Mouse (Mus musculus): ENCODE data around the gene Zfp668. TPM values are rescaled to one million over a fixed set of nuclear protein-coding genes. Genes with fewer than 3 reads are reported as not detected.

Zfp668 gene
- polyA plus RNA-seq, 1 experiment = 13.5 TPM

GRCm38 (mm10) chr7:127880431-127880830 lies 3.8 kb upstream of the Zfp668 start:
- TF ChIP-seq CTCF (IDR thresholded peaks at IDR 0.05; ENCODE audit: extremely low read depth, insufficient read depth, low read length) (no peak), POLR2A (IDR thresholded peaks at IDR 0.05; ENCODE audit: extremely low read depth, insufficient read depth, low read length) (no peak)
- peaks cover 4% of the 10 kb centered on the region; the same call in 1 of the 2 replicates for H3K4me1 ChIP-seq (ENCODE audit: control insufficient read depth, insufficient read depth, low read length)
- H3K27ac ChIP-seq (ENCODE audit: insufficient read depth, low read length) = no peak overlapping the region
- H3K4me3 ChIP-seq (ENCODE audit: insufficient read depth, low read length) = no peak overlapping the region

GRCm38 (mm10) chr7:127879301-127879700 lies 2.7 kb upstream of the Zfp668 start:
- Histone ChIP-seq H3K4me1 (ENCODE audit: control insufficient read depth, insufficient read depth, low read length) (peaks cover 4% of the 10 kb centered on the region; the same call in 1 of the 2 replicates), H3K27ac (ENCODE audit: insufficient read depth, low read length) (no peak overlapping the region), H3K4me3 (ENCODE audit: insufficient read depth, low read length) (no peak overlapping the region)
- no peak for TF ChIP-seq POLR2A (IDR thresholded peaks at IDR 0.05; ENCODE audit: extremely low read depth, insufficient read depth, low read length)
- no peak for TF ChIP-seq CTCF (IDR thresholded peaks at IDR 0.05; ENCODE audit: extremely low read depth, insufficient read depth, low read length)

DNA sequence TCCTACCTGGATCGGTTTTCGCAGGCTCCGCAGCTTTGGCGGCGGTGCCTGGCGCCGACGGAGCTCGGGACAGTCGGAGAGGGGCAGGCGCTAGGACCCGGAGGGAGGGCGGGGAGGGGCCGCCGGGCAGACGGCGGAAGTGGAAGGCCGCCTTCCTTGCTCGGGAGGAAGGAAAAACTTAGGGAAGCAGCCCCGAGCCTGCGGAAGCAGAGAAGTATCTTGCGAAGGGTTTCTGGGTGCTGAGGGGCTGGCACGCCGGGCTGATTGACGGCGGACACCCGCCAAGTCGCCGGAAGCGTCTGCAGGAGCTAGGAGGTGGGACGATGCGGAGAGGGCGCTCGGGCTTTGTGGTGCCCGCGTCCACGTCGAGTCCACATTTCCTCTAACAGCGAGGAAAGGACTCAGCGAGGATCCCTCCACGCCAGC lies 574 bp downstream of the Zfp668 start, which contains the start of gene Zfp646:
Zfp646 (plus strand) TSS at position 181 of the 426 bp plus-strand sequence.
- Histone ChIP-seq H3K27ac (ENCODE audit: insufficient read depth, low read length) (peak within 1 kb of the TSS; percentile 88), H3K4me3 (ENCODE audit: insufficient read depth, low read length) (peak within 1 kb of the TSS; percentile 55)
- peak; percentile 46; the same call in 1 of the 2 replicates for TF ChIP-seq POLR2A (IDR thresholded peaks at IDR 0.05; ENCODE audit: extremely low read depth, insufficient read depth, low read length)
- TF ChIP-seq CTCF (IDR thresholded peaks at IDR 0.05; ENCODE audit: extremely low read depth, insufficient read depth, low read length) = no peak

DNA sequence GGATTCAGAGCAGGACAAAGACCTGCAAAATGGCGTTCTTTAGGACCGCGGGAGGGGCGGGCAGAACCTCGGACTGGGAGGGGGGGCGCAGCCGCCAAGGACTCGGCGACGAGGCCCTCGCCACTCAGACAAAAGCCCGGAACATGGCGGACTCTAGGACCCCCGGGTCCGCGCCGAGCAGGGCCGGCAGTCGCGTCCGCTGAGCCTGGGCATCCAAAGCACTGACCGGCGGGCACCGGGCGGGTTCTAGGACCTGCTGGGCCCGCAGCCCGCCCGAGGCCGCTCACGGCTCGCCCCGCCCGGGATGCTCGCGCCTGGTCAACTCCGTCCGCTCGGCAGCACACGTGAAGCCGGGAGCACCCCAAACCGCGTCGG lies 1.0 kb downstream of the Zfp668 start:
- no peak for TF ChIP-seq CTCF (IDR thresholded peaks at IDR 0.05; ENCODE audit: extremely low read depth, insufficient read depth, low read length)
- no peak for TF ChIP-seq POLR2A (IDR thresholded peaks at IDR 0.05; ENCODE audit: extremely low read depth, insufficient read depth, low read length)
- Histone ChIP-seq H3K4me1 (ENCODE audit: control insufficient read depth, insufficient read depth, low read length) (peaks cover 2% of the 10 kb centered on the region; the same call in 1 of the 2 replicates), H3K4me3 (ENCODE audit: insufficient read depth, low read length) (peak overlapping the region; percentile 55), H3K27ac (ENCODE audit: insufficient read depth, low read length) (peak overlapping the region; percentile 88)

More for the DNA sequence above, 574 bp downstream of the Zfp668 start, which contains the start of gene Zfp646:
- H3K4me1 ChIP-seq (ENCODE audit: control insufficient read depth, insufficient read depth, low read length) = peaks cover 2% of the 10 kb centered on the region; the same call in 1 of the 2 replicates

DNA sequence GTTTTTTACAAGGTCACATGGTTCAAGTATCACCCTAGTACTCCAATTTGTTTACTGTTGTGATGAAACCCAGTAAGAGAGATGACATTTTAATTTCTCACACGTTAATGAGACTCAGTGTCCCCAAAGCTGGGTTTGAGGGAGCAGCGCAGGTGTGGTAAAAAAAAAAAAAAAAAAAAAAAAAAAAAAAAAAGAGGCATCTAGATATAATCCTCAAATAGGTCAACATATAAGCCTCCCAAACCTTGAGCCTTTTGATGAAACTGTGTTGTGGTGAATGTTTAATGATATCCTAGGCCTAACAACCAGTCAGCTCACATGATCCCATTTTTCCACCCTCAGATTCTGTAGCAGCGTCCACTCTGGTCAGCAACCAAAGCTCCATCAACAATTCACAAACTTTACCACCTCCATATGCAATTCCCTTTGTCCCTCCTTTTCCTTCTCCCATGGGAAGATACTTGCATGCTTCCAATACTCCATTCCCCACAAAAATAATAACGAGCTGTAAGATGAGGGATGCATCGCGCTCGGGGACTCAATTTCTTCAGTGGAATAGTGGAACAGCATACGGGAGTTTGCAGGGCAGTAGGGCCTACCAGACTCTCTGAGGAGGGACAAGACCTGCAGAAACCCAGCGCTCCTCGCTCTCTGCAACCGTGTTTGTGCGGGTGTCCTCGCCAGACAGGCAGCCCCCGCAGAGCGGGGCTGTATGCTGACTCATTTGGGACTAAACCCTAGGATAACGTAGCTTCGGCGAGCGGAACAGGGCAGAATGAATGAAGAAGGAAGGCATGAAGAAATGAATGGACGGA lies 1.6 kb downstream of the Zfp668 start:
- H3K27ac ChIP-seq (ENCODE audit: insufficient read depth, low read length) = no peak overlapping the region
- TF ChIP-seq CTCF (IDR thresholded peaks at IDR 0.05; ENCODE audit: extremely low read depth, insufficient read depth, low read length) (no peak), POLR2A (IDR thresholded peaks at IDR 0.05; ENCODE audit: extremely low read depth, insufficient read depth, low read length) (no peak)
- peaks cover 2% of the 10 kb centered on the region; the same call in 1 of the 2 replicates for H3K4me1 ChIP-seq (ENCODE audit: control insufficient read depth, insufficient read depth, low read length)
- H3K4me3 ChIP-seq (ENCODE audit: insufficient read depth, low read length) = peak overlapping the region; percentile 55

DNA sequence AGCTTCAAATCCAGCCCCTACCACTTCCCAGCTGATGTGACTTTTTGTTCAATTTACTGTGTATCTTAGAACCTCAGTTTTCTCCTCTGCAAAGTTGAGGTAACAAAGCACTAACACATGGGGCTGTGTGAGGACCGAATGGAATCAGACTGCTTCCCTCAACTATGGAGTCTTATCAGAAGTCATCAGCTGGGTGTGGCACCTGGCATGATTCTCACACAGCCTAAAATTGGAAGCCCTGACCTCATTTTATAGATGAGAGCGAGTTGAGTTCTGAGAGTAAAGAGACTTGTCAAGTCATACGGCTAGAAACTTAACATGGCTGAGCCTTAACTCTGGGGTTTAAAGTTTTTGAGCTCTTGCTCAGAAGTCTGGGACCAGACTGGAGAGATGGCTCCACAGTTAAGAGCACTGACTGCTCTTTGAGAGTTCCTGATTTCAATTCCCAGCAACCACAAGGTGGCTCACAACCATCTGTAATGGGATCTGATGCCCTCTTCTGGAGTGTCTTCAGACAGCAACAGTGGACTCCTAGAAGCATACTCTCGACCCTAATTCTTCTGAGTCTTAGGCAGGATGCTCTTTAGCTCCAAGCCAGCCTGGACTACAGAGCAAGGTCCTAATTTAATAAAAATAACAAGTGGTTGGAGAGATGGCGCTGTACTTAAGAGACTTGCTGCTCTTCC lies 6.3 kb downstream of the Zfp668 start:
- TF ChIP-seq POLR2A (IDR thresholded peaks at IDR 0.05; ENCODE audit: extremely low read depth, insufficient read depth, low read length) (no peak), CTCF (IDR thresholded peaks at IDR 0.05; ENCODE audit: extremely low read depth, insufficient read depth, low read length) (no peak)
- Histone ChIP-seq H3K4me1 (ENCODE audit: control insufficient read depth, insufficient read depth, low read length) (peaks cover 4% of the 10 kb centered on the region), H3K4me3 (ENCODE audit: insufficient read depth, low read length) (no peak overlapping the region), H3K27ac (ENCODE audit: insufficient read depth, low read length) (no peak overlapping the region)

DNA sequence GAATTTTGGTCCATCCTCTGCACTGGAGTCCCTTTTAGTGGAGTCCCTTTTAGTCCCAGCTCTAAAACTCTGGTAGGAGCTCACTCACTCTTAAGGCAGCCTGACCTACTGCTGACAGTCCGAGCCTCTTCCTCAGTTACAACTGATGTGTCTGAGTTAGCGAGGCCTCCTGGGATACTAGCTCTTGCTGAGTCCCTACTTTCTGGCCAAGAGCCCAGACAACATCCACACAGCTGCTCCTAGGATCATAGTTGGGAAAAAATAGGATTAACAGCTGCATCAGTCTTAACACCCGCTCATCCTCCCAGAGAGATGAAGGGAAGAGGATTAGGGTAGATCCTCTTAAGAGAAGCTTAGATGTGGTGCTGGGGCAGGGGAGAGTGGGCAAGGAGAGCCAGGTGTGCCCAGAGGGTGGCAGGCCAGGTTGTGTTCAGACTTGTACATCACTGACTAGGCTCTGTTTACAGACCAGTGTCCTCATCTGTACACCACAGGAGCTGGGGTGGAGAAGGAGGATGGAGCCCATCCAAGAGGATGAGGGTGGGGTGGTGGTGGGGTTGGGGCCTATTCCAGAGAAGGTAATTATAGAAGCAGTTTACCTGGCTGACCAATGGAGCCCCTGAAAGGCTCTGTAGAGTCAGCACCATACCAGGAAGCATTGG lies 7.3 kb downstream of the Zfp668 start:
- Histone ChIP-seq H3K4me3 (ENCODE audit: insufficient read depth, low read length) (no peak overlapping the region), H3K27ac (ENCODE audit: insufficient read depth, low read length) (no peak overlapping the region)

GRCm38 (mm10) chr7:127867641-127868040 lies 9.0 kb downstream of the Zfp668 start:
- no peak overlapping the region for H3K4me3 ChIP-seq (ENCODE audit: insufficient read depth, low read length)

More for the DNA sequence above, 7.3 kb downstream of the Zfp668 start:
- peaks cover 4% of the 10 kb centered on the region for H3K4me1 ChIP-seq (ENCODE audit: control insufficient read depth, insufficient read depth, low read length)
- TF ChIP-seq POLR2A (IDR thresholded peaks at IDR 0.05; ENCODE audit: extremely low read depth, insufficient read depth, low read length) (no peak), CTCF (IDR thresholded peaks at IDR 0.05; ENCODE audit: extremely low read depth, insufficient read depth, low read length) (no peak)

GRCm38 (mm10) chr7:127866434-127866833 lies 10.2 kb downstream of the Zfp668 start:
- H3K4me1 ChIP-seq (ENCODE audit: control insufficient read depth, insufficient read depth, low read length) = peaks cover 4% of the 10 kb centered on the region
- H3K27ac ChIP-seq (ENCODE audit: insufficient read depth, low read length) = no peak overlapping the region
- no peak overlapping the region for H3K4me3 ChIP-seq (ENCODE audit: insufficient read depth, low read length)
- TF ChIP-seq POLR2A (IDR thresholded peaks at IDR 0.05; ENCODE audit: extremely low read depth, insufficient read depth, low read length) (no peak), CTCF (IDR thresholded peaks at IDR 0.05; ENCODE audit: extremely low read depth, insufficient read depth, low read length) (no peak)

More at GRCm38 (mm10) chr7:127867641-127868040, 9.0 kb downstream of the Zfp668 start:
- TF ChIP-seq CTCF (IDR thresholded peaks at IDR 0.05; ENCODE audit: extremely low read depth, insufficient read depth, low read length) = no peak
- no peak for TF ChIP-seq POLR2A (IDR thresholded peaks at IDR 0.05; ENCODE audit: extremely low read depth, insufficient read depth, low read length)
- no peak overlapping the region for H3K27ac ChIP-seq (ENCODE audit: insufficient read depth, low read length)
- peaks cover 4% of the 10 kb centered on the region for H3K4me1 ChIP-seq (ENCODE audit: control insufficient read depth, insufficient read depth, low read length)

Measured in cortical plate, adult 2 months (tissue).